Mouse (Mus musculus) midbrain, postnatal 0 days (tissue): ENCODE results near the gene F5. TPM values are rescaled to one million over a fixed set of nuclear protein-coding genes. Genes with fewer than 3 reads are reported as not detected.

ENCODE experiments used
- ATAC-seq: fragments of 200-750 bp; cut with Nextera tagmentation; 2 replicates; pipeline ENCODE4 v1.8.0; 2017; ENCODE audit warnings: moderate number of reproducible peaks, mild to moderate bottlenecking, moderate TSS enrichment, moderate library complexity; ENCODE audit not compliant: low FRiP score
- DNase-seq: peaks from one replicate; pipeline ENCODE4 v3.0.0-alpha.2; 2015; ENCODE audit warnings: low spot score
- H3K27ac ChIP-seq: fragments of 300-500 bp; sonication (generic); 2 replicates; pipeline ENCODE4 v1.5.1; 2014; ENCODE audit warnings: low read depth, mild to moderate bottlenecking, low read length, mixed read lengths
- H3K27me3 ChIP-seq: fragments of 300-500 bp; sonication (generic); 2 replicates; pipeline ENCODE4 v1.6.1; 2014; ENCODE audit warnings: low read length, control low read depth, mixed read lengths; ENCODE audit not compliant: insufficient read depth
- H3K36me3 ChIP-seq: fragments of 300-500 bp; sonication (generic); 2 replicates; pipeline ENCODE4 v1.6.1; 2014; ENCODE audit warnings: low read length, control low read depth, mixed read lengths; ENCODE audit not compliant: insufficient read depth
- H3K4me1 ChIP-seq: fragments of 300-500 bp; sonication (generic); 2 replicates; pipeline ENCODE4 v1.6.1; 2014; ENCODE audit warnings: mild to moderate bottlenecking, control low read depth, antibody characterized with exemption, low read length, mixed read lengths; ENCODE audit not compliant: insufficient read depth
- H3K4me2 ChIP-seq: fragments of 300-500 bp; sonication (generic); 2 replicates; pipeline ENCODE4 v1.6.1; 2014; ENCODE audit warnings: low read depth, mild to moderate bottlenecking, low read length, mixed read lengths; ENCODE audit not compliant: poor library complexity, severe bottlenecking
- H3K4me3 ChIP-seq: fragments of 300-500 bp; sonication (generic); 2 replicates; pipeline ENCODE4 v1.5.1; 2014; ENCODE audit warnings: low read depth, mild to moderate bottlenecking, low read length, moderate library complexity
- H3K9ac ChIP-seq: fragments of 300-500 bp; sonication (generic); replicated peaks from 2 replicates; pipeline ENCODE4 v1.6.1; 2014; ENCODE audit warnings: mild to moderate bottlenecking, low read length, moderate library complexity, mixed read lengths; ENCODE audit not compliant: poor library complexity, severe bottlenecking
- H3K9me3 ChIP-seq: fragments of 300-500 bp; sonication (generic); 2 replicates; pipeline ENCODE4 v1.6.1; 2016; ENCODE audit warnings: low read length, control low read depth
- CTCF ChIP-seq: IDR thresholded peaks from 2 replicates; pipeline ENCODE4 v1.5.1; 2016; ENCODE audit warnings: antibody characterized with exemption, mild to moderate bottlenecking
- WGBS: fragments of 180-500 bp; shearing (Covaris S2); extraction: QIAGEN DNeasy Blood & Tissue Kit; methylation state at CpG from one replicate; pipeline ENCODE4 v1.1.7; 2014; 5-methylcytosine and 5-hydroxymethylcytosine counted together
- polyA plus RNA-seq: library from polyadenylated mRNA; unstranded; fragments of >200 nt; fragmentation: Nextera tagmentation; extraction: Ambion mirVana; gene quantifications from 2 replicates; pipeline ENCODE4 v1.2.1, GENCODE M21; 2015
- total RNA-seq: library from RNA; depleted of rRNA; stranded (reverse); fragments of >200 nt; gene quantifications from 2 replicates; pipeline ENCODE4 v1.2.3, GENCODE M21; 2014

F5 gene
- total and polyA plus RNA-seq, 2 experiments from 2014 or later, result 0.04 to 0.05 TPM

GRCm38 (mm10) chr1:164149083-164149482, 2.6 kb upstream of the F5 start:
- 96% methylated on average over 7 of the region's 7 CpGs for WGBS
- Histone ChIP-seq H3K9me3 (no peaks in the 10 kb centered on the region), H3K27me3 (no peaks in the 10 kb centered on the region), H3K4me3 (no peak overlapping the region), H3K4me1 (no peaks in the 10 kb centered on the region), H3K27ac (no peak overlapping the region), H3K36me3 (no peaks in the 10 kb centered on the region), H3K4me2 (no peak overlapping the region), H3K9ac (no peak overlapping the region)
- DNase-seq, result no peak
- ATAC-seq, result no peak
- TF ChIP-seq CTCF, result no peak

GRCm38 (mm10) chr1:164152836-164153235, 1.2 kb downstream of the F5 start:
- ATAC-seq (no peak), DNase-seq (no peak)
- Histone ChIP-seq H3K9me3 (no peaks in the 10 kb centered on the region), H3K27ac (no peak overlapping the region), H3K36me3 (no peaks in the 10 kb centered on the region), H3K4me1 (no peaks in the 10 kb centered on the region), H3K27me3 (no peaks in the 10 kb centered on the region), H3K4me3 (no peak overlapping the region), H3K4me2 (no peak overlapping the region), H3K9ac (no peak overlapping the region)
- WGBS, result 91% methylated on average over 5 of the region's 5 CpGs
- TF ChIP-seq CTCF, result no peak

GRCm38 (mm10) chr1:164154983-164155382, 3.3 kb downstream of the F5 start:
- no peaks in the 10 kb centered on the region for H3K27me3 ChIP-seq
- no peak for DNase-seq

DNA sequence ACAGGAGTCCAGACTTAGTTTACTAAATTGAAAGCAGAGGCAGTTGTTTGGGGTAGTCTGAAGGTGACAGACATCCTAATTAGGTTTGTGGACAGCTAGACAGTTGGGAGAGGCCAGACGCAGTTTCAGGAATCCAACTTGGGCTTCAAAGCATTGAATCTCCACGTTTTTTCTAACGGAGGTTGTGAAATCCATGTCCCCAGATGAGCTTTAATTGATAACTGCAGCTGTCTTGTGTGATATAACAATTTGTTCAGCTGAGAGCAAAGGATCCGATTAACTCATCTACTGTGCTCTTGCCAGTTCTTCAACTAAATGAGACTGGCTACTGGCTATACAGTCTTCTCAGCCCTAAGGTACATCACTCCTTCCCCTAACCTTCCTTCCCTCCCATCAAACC, 6.9 kb downstream of the F5 start:
- ATAC-seq (no peak), DNase-seq (no peak)
- no peak for TF ChIP-seq CTCF
- H3K27ac ChIP-seq, result no peak overlapping the region
- no peak overlapping the region for H3K4me2 ChIP-seq
- no peaks in the 10 kb centered on the region for H3K4me1 ChIP-seq
- H3K9me3 ChIP-seq, result no peaks in the 10 kb centered on the region
- no peaks in the 10 kb centered on the region for H3K27me3 ChIP-seq
- 72% methylated on average over 4 of the region's 4 CpGs for WGBS
- H3K9ac ChIP-seq, result no peak overlapping the region
- H3K36me3 ChIP-seq, result no peaks in the 10 kb centered on the region
- H3K4me3 ChIP-seq, result no peak overlapping the region

More at GRCm38 (mm10) chr1:164154983-164155382, 3.3 kb downstream of the F5 start:
- ATAC-seq, result no peak
- no peaks in the 10 kb centered on the region for H3K36me3 ChIP-seq
- no peak overlapping the region for H3K27ac ChIP-seq
- WGBS, result 87% methylated on average over 3 of the region's 3 CpGs
- no peak overlapping the region for H3K9ac ChIP-seq
- no peaks in the 10 kb centered on the region for H3K4me1 ChIP-seq
- no peak for TF ChIP-seq CTCF
- no peak overlapping the region for H3K4me2 ChIP-seq
- H3K9me3 ChIP-seq, result no peaks in the 10 kb centered on the region
- no peak overlapping the region for H3K4me3 ChIP-seq

DNA sequence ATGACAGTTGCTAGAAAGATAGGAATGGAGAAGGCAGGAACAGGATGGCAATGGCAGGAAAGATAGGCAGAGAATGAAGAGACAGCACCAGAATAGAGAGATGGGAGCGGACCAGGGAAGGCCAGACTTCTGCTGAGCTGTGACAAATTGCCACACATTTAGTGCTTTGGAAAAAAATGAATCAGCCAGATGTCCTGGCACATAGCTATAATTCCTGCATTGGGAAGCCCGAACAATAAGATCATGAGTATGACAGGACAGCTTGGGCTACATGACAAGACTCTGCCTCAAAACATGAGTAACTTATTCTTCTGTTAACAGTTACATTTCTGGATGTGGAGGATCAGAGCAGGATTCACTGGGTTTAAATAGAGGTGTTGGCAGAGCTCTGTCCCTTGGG, 8.1 kb downstream of the F5 start:
- no peak for DNase-seq
- no peaks in the 10 kb centered on the region for H3K9me3 ChIP-seq
- no peak for ATAC-seq
- no peak overlapping the region for H3K27ac ChIP-seq
- no peaks in the 10 kb centered on the region for H3K4me1 ChIP-seq
- TF ChIP-seq CTCF, result no peak
- no peak overlapping the region for H3K9ac ChIP-seq
- no peaks in the 10 kb centered on the region for H3K36me3 ChIP-seq
- H3K4me2 ChIP-seq, result no peak overlapping the region
- no peaks in the 10 kb centered on the region for H3K27me3 ChIP-seq
- WGBS, result 91% methylated on average over 2 of the region's 2 CpGs
- no peak overlapping the region for H3K4me3 ChIP-seq

- WGBS, result 87% methylated on average over 5 of the region's 5 CpGs
- ATAC-seq, result no peak
- H3K4me3 ChIP-seq, result no peak overlapping the region
Observed at GRCm38 (mm10) chr1:164162745-164163144, 11.1 kb downstream of the F5 start.

More at GRCm38 (mm10) chr1:164162745-164163144, 11.1 kb downstream of the F5 start:
- Histone ChIP-seq H3K36me3 (no peaks in the 10 kb centered on the region), H3K4me2 (no peak overlapping the region), H3K9ac (no peak overlapping the region), H3K9me3 (no peaks in the 10 kb centered on the region), H3K27me3 (no peaks in the 10 kb centered on the region), H3K27ac (no peak overlapping the region), H3K4me1 (no peaks in the 10 kb centered on the region)
- TF ChIP-seq CTCF, result no peak
- no peak for DNase-seq
